Mouse (Mus musculus) adrenal gland, postnatal 4 days (tissue): Measurements from ENCODE around the gene Sorbs1. TPM values are rescaled to one million over a fixed set of nuclear protein-coding genes. Genes with fewer than 3 reads are reported as not detected.
A peak's percentile ranks its signal among the peaks of the same experiment; 100 is the strongest.

Experiments used
- DNase-seq, 2 experiments: peaks; one replicate each; pipeline ENCODE4 v3.0.0; 2021 to 2022; ENCODE audit warnings: low spot score in 2 of 2, mixed read lengths in 2 of 2
- total RNA-seq, 2 experiments: library from RNA; stranded (reverse); gene quantifications; 2 replicates each; pipeline ENCODE4 v1.2.3; 2021

Gene Sorbs1
- total RNA-seq, 2 experiments from 2014 or later = 59.6 to 69.4 TPM

- peak in 1 of 2 experiments; percentile 13 for DNase-seq
Measured at GRCm38 (mm10) chr19:40270351-40271307, 242.9 kb downstream of the Sorbs1 start.

- no peak for DNase-seq
Measured at GRCm38 (mm10) chr19:40269526-40269925, 244.1 kb downstream of the Sorbs1 start.

GRCm38 (mm10) chr19:40268493-40268892 lies 245.1 kb downstream of the Sorbs1 start:
- DNase-seq = no peak

GRCm38 (mm10) chr19:40267380-40267779 lies 246.2 kb downstream of the Sorbs1 start:
- no peak for DNase-seq

GRCm38 (mm10) chr19:40259485-40259884 lies 254.1 kb downstream of the Sorbs1 start:
- DNase-seq = no peak

GRCm38 (mm10) chr19:40257396-40257795 lies 256.2 kb downstream of the Sorbs1 start:
- no peak for DNase-seq

- no peak for DNase-seq
Measured at GRCm38 (mm10) chr19:40256376-40257050, 257.1 kb downstream of the Sorbs1 start.

- DNase-seq = no peak
Measured at GRCm38 (mm10) chr19:40255561-40255960, 258.0 kb downstream of the Sorbs1 start.

- DNase-seq = no peak
Measured at GRCm38 (mm10) chr19:40254741-40255140, 258.8 kb downstream of the Sorbs1 start.

GRCm38 (mm10) chr19:40253768-40254167 lies 259.8 kb downstream of the Sorbs1 start:
- DNase-seq = no peak

- DNase-seq = no peak
Measured at GRCm38 (mm10) chr19:40251115-40251514, 262.5 kb downstream of the Sorbs1 start.

GRCm38 (mm10) chr19:40249352-40249751 lies 264.2 kb downstream of the Sorbs1 start:
- no peak for DNase-seq

GRCm38 (mm10) chr19:40248476-40248875 lies 265.1 kb downstream of the Sorbs1 start:
- DNase-seq = no peak

- DNase-seq = no peak
Measured at GRCm38 (mm10) chr19:40247268-40247666, 266.3 kb downstream of the Sorbs1 start.

- no peak for DNase-seq
Measured at GRCm38 (mm10) chr19:40246646-40247267, 266.8 kb downstream of the Sorbs1 start.

Other genes with a start within 250 kb of the Sorbs1 start
- 10 to 100 TPM; 39.4 to 44.8 TPM for gene Pdlim1, start 241.9 kb downstream of the Sorbs1 start, total RNA-seq
- gene Aldh18a1, start 74.7 kb upstream of the Sorbs1 start, total RNA-seq = 10 to 100 TPM; 27.7 to 38.2 TPM
- gene Tctn3, start 98.5 kb upstream of the Sorbs1 start, total RNA-seq = 1 to 10 TPM; 9.1 to 9.3 TPM
- 10 to 100 TPM; 34.7 to 37.2 TPM for gene Entpd1, start 98.6 kb upstream of the Sorbs1 start, total RNA-seq
- under 1 TPM in 1 of 2 experiments, not detected in 1; 0.40 TPM for gene Cc2d2b, start 235.0 kb upstream of the Sorbs1 start, total RNA-seq